Mouse (Mus musculus) kidney, postnatal 0 days (tissue): ENCODE data around the gene Vmn1r212. TPM values are rescaled to one million over a fixed set of nuclear protein-coding genes. Genes with fewer than 3 reads are reported as not detected.
A peak's percentile ranks its signal among the peaks of the same experiment; 100 is the strongest.
"Not testable (repeated sequence)": the region's sequence is repeated elsewhere in the genome, so short reads cannot be mapped to it uniquely, and the experiment has no call there.

ENCODE experiments used
- ATAC-seq: fragments of 200-750 bp; cut with Nextera tagmentation; replicated peaks from 2 replicates; pipeline ENCODE4 v1.8.0; 2017; ENCODE audit warnings: low read depth, moderate number of reproducible peaks, moderate TSS enrichment, moderate library complexity; ENCODE audit not compliant: low FRiP score
- DNase-seq: peaks from one replicate; pipeline ENCODE4 v3.0.0-alpha.2; 2016; ENCODE audit warnings: low spot score
- H3K27ac ChIP-seq: fragments of 300-500 bp; sonication (generic); 2 replicates; pipeline ENCODE4 v1.5.1; 2014; ENCODE audit warnings: mild to moderate bottlenecking
- H3K27me3 ChIP-seq: fragments of 300-500 bp; sonication (generic); 2 replicates; pipeline ENCODE4 v1.6.1; 2014; ENCODE audit warnings: low read length, mixed read lengths; ENCODE audit not compliant: insufficient read depth
- H3K36me3 ChIP-seq: fragments of 300-500 bp; sonication (generic); 2 replicates; pipeline ENCODE4 v1.6.1; 2014; ENCODE audit warnings: low read length, mixed read lengths; ENCODE audit not compliant: insufficient read depth
- H3K4me1 ChIP-seq: fragments of 300-500 bp; sonication (generic); replicated peaks from 2 replicates; pipeline ENCODE4 v1.6.1; 2014; ENCODE audit warnings: antibody characterized with exemption, low read length, mixed read lengths; ENCODE audit not compliant: insufficient read depth
- H3K4me2 ChIP-seq: fragments of 300-500 bp; sonication (generic); 2 replicates; pipeline ENCODE4 v1.6.1; 2014; ENCODE audit warnings: mild to moderate bottlenecking, low read length, moderate library complexity, mixed read lengths
- H3K4me3 ChIP-seq: fragments of 300-500 bp; sonication (generic); replicated peaks from 2 replicates; pipeline ENCODE4 v1.5.1; 2014; ENCODE audit warnings: low read depth, low read length
- H3K9ac ChIP-seq: fragments of 300-500 bp; sonication (generic); 2 replicates; pipeline ENCODE4 v1.6.1; 2014; ENCODE audit warnings: low read depth, low read length
- H3K9me3 ChIP-seq: fragments of 300-500 bp; sonication (generic); replicated peaks from 2 replicates; pipeline ENCODE4 v1.6.1; 2016; ENCODE audit warnings: low read length, inconsistent platforms, mixed read lengths
- CTCF ChIP-seq: IDR thresholded peaks from 2 replicates; pipeline ENCODE4 v1.5.1; 2016; ENCODE audit warnings: antibody characterized with exemption, low read depth, mild to moderate bottlenecking, moderate library complexity
- WGBS: fragments of 180-500 bp; shearing (Covaris S2); extraction: QIAGEN DNeasy Blood & Tissue Kit; methylation state at CpG from one replicate; pipeline ENCODE4 v1.1.7; 2014; 5-methylcytosine and 5-hydroxymethylcytosine counted together
- polyA plus RNA-seq: library from polyadenylated mRNA; unstranded; fragments of >200 nt; fragmentation: Nextera tagmentation; extraction: Ambion mirVana; gene quantifications from 2 replicates; pipeline ENCODE4 v1.2.1, GENCODE M21; 2015

The Vmn1r212 gene
- polyA plus RNA-seq, result not detected in 2 replicates

DNA sequence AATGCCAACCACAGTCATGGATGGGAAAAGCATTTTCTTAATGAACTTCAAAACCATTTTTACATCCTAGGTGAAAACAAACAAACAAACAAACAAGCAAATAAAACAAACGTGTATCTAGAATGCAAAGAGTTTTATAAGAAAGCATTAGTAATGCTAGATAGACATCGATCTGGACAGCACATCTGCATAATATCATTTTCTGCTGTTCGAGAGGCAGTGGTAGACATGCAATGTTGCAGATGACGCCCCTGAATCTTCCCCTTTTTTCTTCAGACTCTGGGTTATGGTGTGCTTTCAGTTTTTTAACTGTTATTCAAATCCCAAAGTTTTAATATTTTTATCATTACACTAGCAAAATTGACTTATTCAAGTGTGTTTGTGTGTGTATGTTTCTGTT, at the start of gene Vmn1r212:
Vmn1r212 (minus strand) TSS at position 101 of the 400 bp plus-strand sequence.
- Histone ChIP-seq H3K9me3 (no peaks in the 10 kb centered on the region), H3K4me1 (no peaks in the 10 kb centered on the region), H3K4me3 (no peak within 1 kb of the TSS), H3K27me3 (no peaks in the 10 kb centered on the region), H3K27ac (no peak within 1 kb of the TSS), H3K4me2 (no peak within 1 kb of the TSS), H3K9ac (no peak within 1 kb of the TSS), H3K36me3 (no peaks in the 10 kb centered on the region)
- TF ChIP-seq CTCF, result no peak
- no peak for DNase-seq
- no peak for ATAC-seq
- 85% methylated on average over 4 of the region's 4 CpGs for WGBS

DNA sequence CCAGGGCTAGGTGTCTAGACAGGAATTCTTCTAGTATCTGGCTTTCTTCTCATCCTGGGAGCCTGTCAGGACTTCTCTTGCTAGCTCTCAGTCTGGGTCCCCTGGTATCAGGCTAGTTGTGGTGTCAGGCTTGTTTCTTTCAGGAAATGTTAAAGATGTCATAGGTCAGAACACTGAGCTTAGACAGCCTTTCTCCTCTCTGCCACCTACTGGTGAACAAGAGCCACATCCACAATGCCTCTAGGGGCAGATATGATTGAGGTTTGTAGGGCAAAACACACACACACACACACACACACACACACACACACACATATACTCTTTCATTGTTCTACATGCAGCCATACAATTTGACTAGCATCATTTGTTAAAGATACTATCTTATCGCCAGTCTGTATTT, 4.7 kb downstream of the Vmn1r212 start:
- no peaks in the 10 kb centered on the region for H3K36me3 ChIP-seq
- H3K4me3 ChIP-seq, result no peak overlapping the region
- H3K9me3 ChIP-seq, result no peaks in the 10 kb centered on the region
- no peak for DNase-seq
- H3K4me1 ChIP-seq, result no peaks in the 10 kb centered on the region
- ATAC-seq, result no peak
- 96% methylated on average over 1 of the region's 1 CpGs for WGBS
- H3K4me2 ChIP-seq, result no peak overlapping the region
- no peaks in the 10 kb centered on the region for H3K27me3 ChIP-seq
- TF ChIP-seq CTCF, result peak; percentile 22; the same call in 1 of the 2 replicates
- H3K27ac ChIP-seq, result no peak overlapping the region
- H3K9ac ChIP-seq, result no peak overlapping the region

DNA sequence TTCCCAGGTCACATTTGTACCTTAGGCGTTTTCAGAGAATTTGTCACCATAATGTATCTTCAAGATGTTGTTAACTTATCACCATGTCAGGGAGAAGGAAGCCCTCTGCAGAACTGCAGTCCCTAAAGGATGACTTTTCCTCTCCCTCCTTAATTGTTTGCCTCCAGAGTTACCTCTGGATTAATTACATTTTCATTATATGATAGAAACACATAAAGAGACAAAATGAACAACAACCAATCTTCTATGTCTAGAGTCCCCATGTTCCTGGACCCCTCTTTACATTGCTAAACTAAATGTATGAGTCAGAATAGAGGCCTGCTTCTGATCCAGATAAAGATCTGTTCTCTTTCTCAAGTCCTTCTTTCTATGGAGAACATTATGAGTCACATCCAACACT, 26.5 kb downstream of the Vmn1r212 start, which contains the start of gene Vmn1r211:
Vmn1r211 (minus strand) TSS at position 101 of the 400 bp plus-strand sequence.
- Histone ChIP-seq H3K4me2 (no peak within 1 kb of the TSS), H3K4me3 (no peak within 1 kb of the TSS), H3K9ac (no peak within 1 kb of the TSS), H3K9me3 (no peaks in the 10 kb centered on the region), H3K36me3 (no peaks in the 10 kb centered on the region), H3K4me1 (no peaks in the 10 kb centered on the region), H3K27me3 (no peaks in the 10 kb centered on the region), H3K27ac (no peak within 1 kb of the TSS)
- no peak for DNase-seq
- TF ChIP-seq CTCF, result no peak
- 71% methylated on average over 1 of the region's 1 CpGs for WGBS
- ATAC-seq, result no peak

DNA sequence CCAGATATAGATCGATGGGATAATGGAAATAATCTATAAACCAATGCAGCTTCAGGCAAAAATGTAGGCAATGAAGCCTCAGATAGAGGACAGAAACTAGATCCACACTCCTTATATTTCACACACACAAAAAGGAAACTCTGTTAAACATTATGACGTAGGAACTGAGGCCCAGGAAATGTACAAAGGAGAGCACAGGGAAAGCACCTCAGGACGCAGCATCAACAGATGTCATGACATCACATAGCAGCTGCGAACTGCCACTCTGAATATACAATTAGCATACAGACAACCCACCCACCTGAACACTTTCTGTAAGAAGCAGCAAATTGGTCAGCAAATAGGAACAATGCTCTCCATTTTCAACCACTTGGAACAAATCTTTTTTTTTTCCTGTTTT, 29.2 kb downstream of the Vmn1r212 start:
- DNase-seq, result no peak
- ATAC-seq, result no peak
- no peak overlapping the region for H3K27ac ChIP-seq
- H3K9ac ChIP-seq, result no peak overlapping the region
- TF ChIP-seq CTCF, result no peak
- no peak overlapping the region for H3K4me2 ChIP-seq
- H3K9me3 ChIP-seq, result no peaks in the 10 kb centered on the region
- no peaks in the 10 kb centered on the region for H3K36me3 ChIP-seq
- no peak overlapping the region for H3K4me3 ChIP-seq
- no peaks in the 10 kb centered on the region for H3K4me1 ChIP-seq
- WGBS, result 74% methylated on average over 4 of the region's 4 CpGs
- H3K27me3 ChIP-seq, result no peaks in the 10 kb centered on the region

DNA sequence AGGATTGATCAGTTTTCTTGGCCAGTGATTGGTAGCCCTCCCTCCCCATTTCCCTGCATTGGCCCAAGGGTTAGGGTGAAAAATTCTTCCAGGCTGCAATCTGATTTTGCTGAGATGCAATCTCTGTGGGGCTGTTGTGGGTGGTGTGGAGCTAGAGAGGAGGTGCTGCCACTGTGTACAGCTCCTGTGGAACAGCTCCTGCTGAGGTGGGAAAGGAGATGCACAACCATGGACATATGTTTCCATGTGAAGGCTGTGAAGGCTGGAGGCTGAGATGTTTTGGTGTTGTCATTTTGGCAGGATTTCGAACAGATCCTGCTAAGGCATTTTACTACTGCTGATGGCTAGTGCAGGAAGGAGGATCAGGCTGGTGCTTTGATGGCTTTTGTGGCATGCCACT, 37.2 kb downstream of the Vmn1r212 start:
- 73% methylated on average over 1 of the region's 1 CpGs for WGBS
- no peak overlapping the region for H3K9ac ChIP-seq
- no peak overlapping the region for H3K27ac ChIP-seq
- H3K4me2 ChIP-seq, result no peak overlapping the region
- TF ChIP-seq CTCF, result no peak
- ATAC-seq (no peak), DNase-seq (no peak)
- H3K4me3 ChIP-seq, result no peak overlapping the region
- no peaks in the 10 kb centered on the region for H3K36me3 ChIP-seq
- no peaks in the 10 kb centered on the region for H3K9me3 ChIP-seq
- H3K4me1 ChIP-seq, result no peaks in the 10 kb centered on the region
- no peaks in the 10 kb centered on the region for H3K27me3 ChIP-seq

DNA sequence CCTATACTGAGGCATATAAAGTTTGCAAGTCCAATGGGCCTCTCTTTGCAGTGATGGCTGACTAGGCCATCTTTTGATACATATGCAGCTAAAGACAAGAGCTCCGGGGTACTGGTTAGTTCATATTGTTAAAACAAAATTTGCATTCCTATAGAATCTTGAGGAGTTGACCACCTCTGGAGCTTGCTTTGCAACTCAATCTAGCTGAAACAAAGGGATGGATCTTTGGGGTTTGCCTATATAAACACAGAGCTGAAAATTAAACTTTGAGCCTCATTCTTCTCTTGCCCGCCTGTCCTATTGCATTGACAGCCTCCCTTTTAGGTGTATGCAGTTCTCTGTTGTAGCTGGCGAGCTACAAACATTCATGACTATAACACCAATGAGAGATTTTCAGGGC, 39.7 kb downstream of the Vmn1r212 start:
- H3K9ac ChIP-seq, H3K36me3 ChIP-seq, H3K4me2 ChIP-seq, H3K9me3 ChIP-seq, ATAC-seq, H3K27ac ChIP-seq, H3K4me1 ChIP-seq, DNase-seq, H3K4me3 ChIP-seq, H3K27me3 ChIP-seq: not testable (repeated sequence)
- 73% methylated on average over 3 of the region's 3 CpGs for WGBS

Other genes with a start within 250 kb of the Vmn1r212 start
- gene Vmn1r207-ps, start 154.6 kb downstream of the Vmn1r212 start, polyA plus RNA-seq, result not detected in 2 replicates
- gene Vmn1r208, start 106.8 kb downstream of the Vmn1r212 start, polyA plus RNA-seq, result not detected in 2 replicates
- not detected in 2 replicates for gene Vmn1r209, start 74.5 kb downstream of the Vmn1r212 start, polyA plus RNA-seq
- not detected in 2 replicates for gene Vmn1r210, start 52.9 kb downstream of the Vmn1r212 start, polyA plus RNA-seq
- not detected in 2 replicates for gene Vmn1r211, start 26.6 kb downstream of the Vmn1r212 start, polyA plus RNA-seq
- not detected in 2 replicates for gene Vmn1r213, start 123.5 kb upstream of the Vmn1r212 start, polyA plus RNA-seq
- not detected in 2 replicates for gene Vmn1r214, start 146.2 kb upstream of the Vmn1r212 start, polyA plus RNA-seq
- not detected in 2 replicates for gene Vmn1r215, start 183.8 kb upstream of the Vmn1r212 start, polyA plus RNA-seq
- not detected in 2 replicates for gene Vmn1r217, start 234.0 kb upstream of the Vmn1r212 start, polyA plus RNA-seq
- gene Vmn1r218, start 248.9 kb upstream of the Vmn1r212 start, polyA plus RNA-seq, result not detected in 2 replicates